Mouse (Mus musculus) heart, postnatal 0 days (tissue): Measurements from ENCODE around the gene Papola. TPM values are rescaled to one million over a fixed set of nuclear protein-coding genes. Genes with fewer than 3 reads are reported as not detected.

ENCODE experiments used
- ATAC-seq: fragments of 200-750 bp; cut with Nextera tagmentation; 2 replicates; pipeline ENCODE4 v1.8.0; 2017; ENCODE audit warnings: low read depth, moderate number of reproducible peaks, moderate library complexity; ENCODE audit not compliant: insufficient read depth
- DNase-seq: peaks from one replicate; pipeline ENCODE4 v3.0.0-alpha.2; 2016; ENCODE audit warnings: low spot score
- H3K27ac ChIP-seq: fragments of 300-500 bp; sonication (generic); 2 replicates; pipeline ENCODE4 v1.5.1; 2014; ENCODE audit warnings: low read depth, mild to moderate bottlenecking
- H3K27me3 ChIP-seq: fragments of 300-500 bp; sonication (generic); 2 replicates; pipeline ENCODE4 v1.6.1; 2014; ENCODE audit warnings: low read length, mixed read lengths; ENCODE audit not compliant: control insufficient read depth, insufficient read depth
- H3K36me3 ChIP-seq: fragments of 300-500 bp; sonication (generic); replicated peaks from 2 replicates; pipeline ENCODE4 v1.6.1; 2014; ENCODE audit warnings: low read length, mixed read lengths; ENCODE audit not compliant: control insufficient read depth, insufficient read depth
- H3K4me1 ChIP-seq: fragments of 300-500 bp; sonication (generic); 2 replicates; pipeline ENCODE4 v1.6.1; 2014; ENCODE audit warnings: antibody characterized with exemption; ENCODE audit not compliant: control insufficient read depth, insufficient read depth
- H3K4me2 ChIP-seq: fragments of 300-500 bp; sonication (generic); 2 replicates; pipeline ENCODE4 v1.6.1; 2014; ENCODE audit warnings: low read depth, mild to moderate bottlenecking, low read length, moderate library complexity
- H3K4me3 ChIP-seq: fragments of 300-500 bp; sonication (generic); 2 replicates; pipeline ENCODE4 v1.5.1; 2014; ENCODE audit warnings: low read depth, low read length
- H3K9ac ChIP-seq: fragments of 300-500 bp; sonication (generic); replicated peaks from 2 replicates; pipeline ENCODE4 v1.6.1; 2014; ENCODE audit warnings: low read depth, low read length, mixed read lengths
- H3K9me3 ChIP-seq: fragments of 300-500 bp; sonication (generic); replicated peaks from 2 replicates; pipeline ENCODE4 v1.6.1; 2016; ENCODE audit warnings: low read length; ENCODE audit not compliant: control insufficient read depth
- CTCF ChIP-seq: IDR thresholded peaks from 2 replicates; pipeline ENCODE4 v1.5.1; 2016; ENCODE audit warnings: antibody characterized with exemption, control low read depth, low read depth
- EP300 ChIP-seq: IDR thresholded peaks from 2 replicates; pipeline ENCODE4 v1.6.1; 2016; ENCODE audit warnings: antibody characterized with exemption, low read depth
- WGBS: fragments of 180-500 bp; shearing (Covaris S2); extraction: QIAGEN DNeasy Blood & Tissue Kit; methylation state at CpG from one replicate; pipeline ENCODE4 v1.1.7; 2014; 5-methylcytosine and 5-hydroxymethylcytosine counted together
- polyA plus RNA-seq: library from polyadenylated mRNA; unstranded; fragments of >200 nt; fragmentation: Nextera tagmentation; extraction: Ambion mirVana; gene quantifications from 2 replicates; pipeline ENCODE4 v1.2.1, GENCODE M21; 2015
- total RNA-seq: library from RNA; depleted of rRNA; stranded (reverse); fragments of >200 nt; gene quantifications from 2 replicates; pipeline ENCODE4 v1.2.3, GENCODE M21; 2014; ENCODE audit warnings: low replicate concordance

The Papola gene
- total and polyA plus RNA-seq, 2 experiments from 2014 or later, result 110 to 124 TPM

DNA sequence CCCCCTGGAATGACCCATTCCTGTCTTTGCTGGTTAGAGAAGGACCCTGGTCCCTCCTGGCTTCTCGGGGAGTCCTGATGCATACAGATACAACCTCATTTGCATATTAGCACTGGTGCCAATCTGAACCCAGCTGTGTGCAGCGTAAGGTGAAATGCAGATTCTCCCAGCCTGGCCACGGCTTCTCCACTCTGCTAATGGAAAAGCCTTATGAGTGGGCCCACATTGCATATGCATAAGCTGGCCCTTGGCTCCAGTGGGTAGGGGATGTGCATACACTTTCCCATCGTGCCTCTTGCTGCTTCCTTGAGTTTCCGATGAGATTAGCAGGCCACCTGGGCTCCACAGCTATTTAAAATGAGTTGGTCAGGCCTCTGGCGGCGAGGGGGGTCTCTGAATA is 68.3 kb downstream of the Papola start:
- no peaks in the 10 kb centered on the region for H3K4me1 ChIP-seq
- no peaks in the 10 kb centered on the region for H3K36me3 ChIP-seq
- no peak overlapping the region for H3K4me2 ChIP-seq
- H3K27ac ChIP-seq, result no peak overlapping the region
- no peak for TF ChIP-seq CTCF
- H3K4me3 ChIP-seq, result no peak overlapping the region
- ATAC-seq (no peak), DNase-seq (no peak)
- WGBS, result 57% methylated on average over 7 of the region's 7 CpGs
- no peaks in the 10 kb centered on the region for H3K9me3 ChIP-seq
- no peaks in the 10 kb centered on the region for H3K27me3 ChIP-seq
- H3K9ac ChIP-seq, result no peak overlapping the region

DNA sequence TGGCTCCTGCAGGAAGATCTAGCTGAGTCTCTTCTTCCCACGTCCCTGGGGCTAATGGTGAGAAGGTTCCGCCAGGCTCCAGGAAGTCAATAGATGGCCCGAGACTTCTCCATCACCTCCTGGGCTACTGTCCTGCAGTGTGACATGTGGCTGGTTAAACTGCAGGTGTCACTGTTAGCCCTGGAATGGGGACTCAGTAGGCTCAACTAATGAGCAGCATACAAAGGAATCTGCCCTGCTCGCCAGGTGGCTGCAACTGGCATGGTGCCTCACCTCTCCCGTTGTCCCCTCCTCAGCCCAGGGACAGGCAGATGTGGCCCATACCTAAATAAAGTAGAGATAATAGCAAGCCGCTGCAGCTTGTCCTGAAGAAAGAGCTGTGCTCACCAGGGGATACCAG is 70.1 kb downstream of the Papola start:
- H3K9me3 ChIP-seq, result no peaks in the 10 kb centered on the region
- DNase-seq (peak; percentile 53), ATAC-seq (peak; percentile 67; the same call in 1 of the 2 replicates)
- no peaks in the 10 kb centered on the region for H3K27me3 ChIP-seq
- no peak overlapping the region for H3K27ac ChIP-seq
- H3K4me3 ChIP-seq, result no peak overlapping the region
- H3K36me3 ChIP-seq, result no peaks in the 10 kb centered on the region
- no peaks in the 10 kb centered on the region for H3K4me1 ChIP-seq
- H3K9ac ChIP-seq, result no peak overlapping the region
- TF ChIP-seq EP300 (no peak), CTCF (peak; percentile 65)
- H3K4me2 ChIP-seq, result no peak overlapping the region
- 28% methylated on average over 6 of the region's 6 CpGs for WGBS

DNA sequence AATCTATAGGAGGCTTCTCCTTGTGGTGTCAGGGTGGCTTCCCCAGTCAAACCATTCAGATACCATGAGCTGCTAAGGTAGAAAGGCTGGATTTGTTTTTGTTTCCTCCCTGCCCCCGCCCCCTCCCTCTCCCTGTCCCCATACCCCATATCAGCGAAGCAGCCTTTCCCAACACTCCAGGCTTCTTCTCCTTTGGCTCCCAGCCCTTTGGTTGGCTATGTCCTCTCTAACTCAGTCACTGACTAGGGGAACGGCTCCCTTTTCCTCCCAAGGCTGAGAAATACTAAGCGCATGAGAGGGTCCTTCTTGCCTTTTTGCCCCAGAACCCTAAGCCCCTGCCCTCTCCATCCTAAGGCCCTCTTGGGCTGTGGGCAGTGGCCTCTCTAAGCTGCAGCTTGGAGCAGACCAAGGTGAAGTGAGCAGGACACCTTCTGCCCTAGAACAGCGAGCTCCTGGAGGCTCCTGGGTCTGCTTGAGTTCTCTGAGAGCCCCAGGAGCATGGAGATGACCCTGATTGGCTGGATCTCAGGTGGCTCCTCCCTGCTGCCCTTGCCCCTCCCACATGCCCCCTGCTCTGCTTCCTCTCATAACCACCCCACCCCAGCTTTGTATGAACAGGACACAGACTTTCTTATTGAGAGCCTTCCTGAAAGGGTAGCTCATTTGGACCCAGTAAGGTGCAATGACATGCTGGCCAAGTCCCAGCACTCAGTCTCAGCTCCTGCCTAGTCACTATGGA is 73.6 kb downstream of the Papola start:
- Histone ChIP-seq H3K4me1 (no peaks in the 10 kb centered on the region), H3K9ac (no peak overlapping the region), H3K9me3 (no peaks in the 10 kb centered on the region), H3K27ac (no peak overlapping the region), H3K4me3 (no peak overlapping the region), H3K27me3 (no peaks in the 10 kb centered on the region), H3K4me2 (no peak overlapping the region), H3K36me3 (no peaks in the 10 kb centered on the region)
- ATAC-seq (no peak), DNase-seq (no peak)
- no peak for TF ChIP-seq EP300
- WGBS, result 61% methylated on average over 5 of the region's 5 CpGs

GRCm38 (mm10) chr12:105862072-105862471 is 77.6 kb downstream of the Papola start:
- Histone ChIP-seq H3K4me1 (no peaks in the 10 kb centered on the region), H3K4me2 (no peak overlapping the region), H3K27me3 (no peaks in the 10 kb centered on the region), H3K4me3 (no peak overlapping the region), H3K9ac (no peak overlapping the region), H3K36me3 (no peaks in the 10 kb centered on the region), H3K27ac (no peak overlapping the region), H3K9me3 (peaks cover 4% of the 10 kb centered on the region)
- WGBS, result 77% methylated on average over 6 of the region's 6 CpGs
- no peak for ATAC-seq
- no peak for DNase-seq
- TF ChIP-seq EP300 (no peak), CTCF (no peak)

- no peak for DNase-seq
- H3K36me3 ChIP-seq, result no peaks in the 10 kb centered on the region
- TF ChIP-seq CTCF, result no peak
- no peak for TF ChIP-seq EP300
Measured at GRCm38 (mm10) chr12:105862607-105863006, 78.1 kb downstream of the Papola start.

GRCm38 (mm10) chr12:105863436-105863835 is 78.9 kb downstream of the Papola start:
- TF ChIP-seq EP300, result no peak
- no peak for TF ChIP-seq CTCF
- H3K9me3 ChIP-seq, result peaks cover 4% of the 10 kb centered on the region
- no peak for ATAC-seq
- no peak for DNase-seq
- no peak overlapping the region for H3K9ac ChIP-seq
- no peaks in the 10 kb centered on the region for H3K36me3 ChIP-seq
- no peaks in the 10 kb centered on the region for H3K27me3 ChIP-seq
- H3K27ac ChIP-seq, result no peak overlapping the region
- H3K4me1 ChIP-seq, result no peaks in the 10 kb centered on the region
- H3K4me2 ChIP-seq, result no peak overlapping the region
- no peak overlapping the region for H3K4me3 ChIP-seq
- 76% methylated on average over 11 of the region's 11 CpGs for WGBS

More at GRCm38 (mm10) chr12:105862607-105863006, 78.1 kb downstream of the Papola start:
- H3K4me3 ChIP-seq, result no peak overlapping the region
- H3K9ac ChIP-seq, result no peak overlapping the region
- peaks cover 4% of the 10 kb centered on the region for H3K9me3 ChIP-seq
- WGBS, result 73% methylated on average over 22 of the region's 22 CpGs
- no peak overlapping the region for H3K27ac ChIP-seq
- no peaks in the 10 kb centered on the region for H3K27me3 ChIP-seq
- H3K4me1 ChIP-seq, result no peaks in the 10 kb centered on the region
- no peak for ATAC-seq
- H3K4me2 ChIP-seq, result no peak overlapping the region
